Mouse (Mus musculus): ENCODE results near the gene Defb45.

DNA sequence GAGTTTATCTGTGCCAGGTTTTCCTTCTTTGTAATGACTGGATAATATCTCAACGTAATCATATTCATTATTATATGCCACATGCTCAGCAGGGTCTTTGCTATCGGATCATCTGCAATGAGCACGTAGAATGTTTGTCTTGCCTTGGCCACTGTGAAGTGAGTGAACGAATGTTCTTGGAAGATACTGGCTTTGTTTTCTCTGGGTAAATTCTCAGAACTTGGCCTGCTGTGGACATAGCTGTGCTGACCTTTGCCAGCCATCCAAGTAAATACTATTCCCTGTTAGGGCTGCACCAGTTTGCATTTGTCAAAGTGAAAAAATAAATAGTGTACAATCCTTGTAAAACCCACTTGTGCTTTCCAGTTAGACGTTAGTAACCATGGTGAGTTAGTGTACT, 51.1 kb downstream of the Defb45 start:
- no peak for TF ChIP-seq GATA1 (IDR thresholded peaks at IDR 0.05; ENCODE audit: borderline replicate concordance, low read length)
- no peak for TF ChIP-seq FLI1 (IDR thresholded peaks at IDR 0.05; ENCODE audit: low read length)

Measured in megakaryocyte, embryonic 14.5 days (primary cell).